Mouse (Mus musculus): ENCODE results near the gene Uqcr10. TPM values are rescaled to one million over a fixed set of nuclear protein-coding genes. Genes with fewer than 3 reads are reported as not detected.
A peak's percentile ranks its signal among the peaks of the same experiment; 100 is the strongest.

Uqcr10 gene
- 100 to 1,000 TPM; 480 to 497 TPM for total RNA-seq (2021)
- long read RNA-seq, experiment 1, transcript Uqcr10-201 (2 exons, 434 nt) = major isoform, 111 of 121 reads
- long read RNA-seq, experiment 1, partial matches to known transcripts = 0 of 121 reads
- long read RNA-seq, experiment 1, other reads (novel, unspliced or antisense) = 7 of 121 reads
- long read RNA-seq, experiment 2, transcript Uqcr10-201 (2 exons, 434 nt) = major isoform, 328 of 349 reads
- long read RNA-seq, experiment 2, partial matches to known transcripts = 10 of 349 reads
- long read RNA-seq, experiment 2, other reads (novel, unspliced or antisense) = 7 of 349 reads

DNA sequence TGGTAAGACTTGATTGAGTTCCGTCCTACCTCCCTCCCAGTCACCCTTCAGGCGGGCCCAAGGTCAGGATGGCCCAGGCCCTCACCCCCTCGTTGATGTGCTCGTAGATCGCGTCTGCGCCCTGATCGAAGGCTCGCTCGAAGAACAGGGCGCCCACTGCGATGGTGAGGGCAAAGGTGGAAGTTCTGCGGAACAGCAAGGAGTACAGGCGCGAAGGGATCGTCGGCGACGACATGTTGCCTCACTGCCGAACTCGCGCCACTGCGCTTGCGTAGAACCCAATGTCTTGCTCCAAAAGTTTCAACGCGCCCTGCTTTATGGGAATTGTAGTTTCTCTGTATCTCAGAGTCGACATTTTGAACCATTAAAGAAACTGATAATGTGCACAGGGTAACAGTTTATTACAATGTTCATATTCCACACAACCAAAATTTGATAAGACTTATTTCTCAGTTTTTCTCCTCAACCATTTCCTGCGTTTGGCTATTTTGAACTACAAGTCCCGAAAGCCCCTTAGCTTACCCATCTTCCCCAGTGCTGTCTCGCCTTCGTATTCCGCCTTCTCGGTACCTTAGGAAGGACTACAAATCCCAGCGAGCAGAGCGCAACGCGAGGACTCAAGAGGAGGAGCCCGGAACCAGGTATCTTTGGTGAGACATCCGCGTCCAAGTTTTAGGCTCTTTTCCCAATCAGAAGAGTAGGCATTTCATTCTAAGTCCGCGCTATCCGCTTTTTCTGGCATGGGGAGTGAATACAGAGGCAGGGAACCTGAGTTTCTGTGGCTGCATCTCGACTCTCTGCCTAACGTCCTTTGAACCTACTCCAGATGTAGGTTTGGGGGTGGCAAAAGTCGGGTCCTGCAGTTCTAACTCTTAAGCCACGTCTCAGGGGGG is at the start of gene Uqcr10, which contains the start of gene Zmat5:
Gene Uqcr10 (minus strand): TSS at position 271 of the 893 bp plus-strand sequence.
Gene Zmat5 (plus strand): TSS at position 607 of the 893 bp plus-strand sequence.
- peak; percentile 93 to 94 for DNase-seq (ENCODE audit: low spot score in 2 of 2)

- DNase-seq (ENCODE audit: low spot score in 2 of 2) = no peak
These were observed 48.7 kb upstream of the Uqcr10 start for GRCm38 (mm10) chr11:4752836-4753235.

DNA sequence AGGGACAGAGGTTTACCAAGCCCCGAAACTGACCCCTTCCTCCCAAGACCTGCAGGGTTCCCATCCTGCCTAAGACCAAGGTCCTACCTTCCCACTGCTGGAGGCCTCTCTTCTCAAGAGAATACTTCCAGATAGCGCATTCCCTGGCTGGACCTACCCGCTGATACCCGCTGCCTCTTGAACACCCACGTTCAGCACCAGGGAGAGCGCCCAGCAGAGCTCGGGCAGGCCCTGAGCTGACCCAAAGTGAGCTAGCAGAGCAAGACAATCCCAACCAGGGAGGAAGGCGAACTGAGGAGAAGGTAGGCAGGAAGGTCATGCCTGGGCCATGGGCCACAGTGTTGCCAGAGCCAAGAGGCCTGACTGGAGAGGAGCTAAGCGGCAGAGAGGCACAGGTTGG is 46.1 kb upstream of the Uqcr10 start:
- DNase-seq (ENCODE audit: low spot score in 2 of 2) = no peak

GRCm38 (mm10) chr11:4747285-4747684 is 43.1 kb upstream of the Uqcr10 start:
- DNase-seq (ENCODE audit: low spot score in 2 of 2) = no peak

- no peak for DNase-seq (ENCODE audit: low spot score in 2 of 2)
These were observed 42.6 kb upstream of the Uqcr10 start, which contains the start of gene Cabp7 for GRCm38 (mm10) chr11:4746733-4747132. TSS of gene Cabp7 (minus strand) at chr11:4746778.

DNA sequence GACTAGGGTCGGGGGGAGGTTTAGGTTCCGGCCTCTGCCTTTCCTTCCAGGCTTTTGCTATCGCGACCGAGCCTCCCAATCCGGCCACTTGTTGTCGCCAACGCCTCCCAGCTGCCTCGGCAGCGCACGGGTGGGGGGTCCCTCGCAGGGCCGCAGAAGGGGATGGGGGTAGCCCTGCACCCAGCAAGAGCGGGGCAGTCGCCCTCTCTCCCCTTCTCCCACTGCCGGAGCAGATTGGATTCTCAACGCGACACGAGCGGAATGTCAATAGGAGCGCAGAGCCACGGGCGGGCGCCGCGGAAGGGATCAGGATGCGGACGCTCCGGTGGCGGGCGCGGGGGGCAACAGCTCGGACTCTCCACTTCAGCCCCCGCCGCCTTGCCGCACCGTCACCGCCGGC is 41.8 kb upstream of the Uqcr10 start:
- peak in 1 of 2 experiments; percentile 30 for DNase-seq (ENCODE audit: low spot score in 2 of 2)

DNA sequence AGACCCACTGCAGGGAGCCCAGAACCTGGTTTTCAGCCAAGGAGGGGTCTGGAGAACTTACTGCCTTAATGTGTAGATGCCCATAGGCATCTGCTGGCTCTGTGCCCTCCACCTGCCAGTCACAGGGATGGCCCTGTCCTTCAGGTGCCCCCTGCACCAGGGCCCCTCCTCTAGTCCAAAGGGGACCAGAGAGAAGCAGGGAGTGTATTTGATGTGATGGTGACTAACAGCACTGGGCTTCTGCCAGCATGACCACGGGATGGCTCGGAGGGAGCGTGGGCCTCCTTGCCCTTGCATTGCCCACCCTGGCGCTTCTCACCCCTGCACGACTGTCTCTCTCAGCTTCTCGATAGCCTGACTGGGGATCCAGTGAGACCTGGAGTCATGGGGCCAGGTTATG is 40.5 kb upstream of the Uqcr10 start:
- DNase-seq (ENCODE audit: low spot score in 2 of 2) = no peak

- DNase-seq (ENCODE audit: low spot score in 2 of 2) = no peak
These were observed 36.6 kb upstream of the Uqcr10 start for GRCm38 (mm10) chr11:4740785-4741184.

GRCm38 (mm10) chr11:4738719-4739118 is 34.6 kb upstream of the Uqcr10 start:
- no peak for DNase-seq (ENCODE audit: low spot score in 2 of 2)

DNA sequence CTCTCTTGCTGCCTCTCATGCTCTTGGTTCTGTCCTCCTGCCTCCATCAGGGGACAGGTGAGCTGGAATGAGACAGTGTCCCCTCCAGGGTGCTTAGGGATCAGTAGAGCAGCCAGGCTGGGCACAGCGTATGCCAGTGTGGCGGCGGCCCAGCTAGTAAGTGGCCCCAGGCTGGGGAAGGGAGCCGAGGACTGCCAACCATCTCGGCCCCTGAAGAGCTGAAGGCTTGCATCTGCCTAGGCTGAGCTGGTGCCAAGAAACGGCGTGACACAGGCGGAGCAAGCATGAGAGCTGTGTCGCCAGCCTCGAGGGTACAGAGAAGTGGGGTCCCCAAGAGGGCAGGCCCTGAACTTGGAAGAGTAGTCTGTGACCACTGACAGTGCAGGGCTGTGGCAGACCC is 33.5 kb upstream of the Uqcr10 start:
- DNase-seq (ENCODE audit: low spot score in 2 of 2) = peak in 1 of 2 experiments; percentile 38

DNA sequence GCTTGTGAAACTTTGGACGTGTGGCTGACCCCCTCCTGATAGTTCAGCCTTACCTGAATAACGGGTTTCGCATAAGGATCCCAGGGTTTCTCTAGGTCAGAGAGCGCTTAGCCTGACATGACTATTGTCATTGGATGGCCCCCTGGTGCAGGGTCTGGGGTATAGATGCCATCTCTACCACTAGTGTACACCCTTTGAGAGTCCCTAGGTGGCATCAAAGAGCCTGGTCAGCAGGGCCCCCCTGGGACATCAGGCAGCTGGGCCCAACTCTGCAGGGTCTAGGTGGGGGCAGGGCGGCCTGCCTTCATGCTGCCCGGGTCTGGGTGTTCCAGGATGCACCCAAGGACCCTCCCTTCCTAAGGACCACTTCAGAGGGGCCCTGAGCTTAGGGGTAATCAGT is 32.2 kb upstream of the Uqcr10 start:
- no peak for DNase-seq (ENCODE audit: low spot score in 2 of 2)

- no peak for DNase-seq (ENCODE audit: low spot score in 2 of 2)
These were observed 30.0 kb upstream of the Uqcr10 start for GRCm38 (mm10) chr11:4734179-4734578.

GRCm38 (mm10) chr11:4731781-4732180 is 27.6 kb upstream of the Uqcr10 start:
- DNase-seq (ENCODE audit: low spot score in 2 of 2) = no peak

GRCm38 (mm10) chr11:4730913-4731312 is 26.8 kb upstream of the Uqcr10 start:
- no peak for DNase-seq (ENCODE audit: low spot score in 2 of 2)

- no peak for DNase-seq (ENCODE audit: low spot score in 2 of 2)
These were observed 26.0 kb upstream of the Uqcr10 start for GRCm38 (mm10) chr11:4730096-4730495.

GRCm38 (mm10) chr11:4729603-4730002 is 25.5 kb upstream of the Uqcr10 start:
- no peak for DNase-seq (ENCODE audit: low spot score in 2 of 2)

DNA sequence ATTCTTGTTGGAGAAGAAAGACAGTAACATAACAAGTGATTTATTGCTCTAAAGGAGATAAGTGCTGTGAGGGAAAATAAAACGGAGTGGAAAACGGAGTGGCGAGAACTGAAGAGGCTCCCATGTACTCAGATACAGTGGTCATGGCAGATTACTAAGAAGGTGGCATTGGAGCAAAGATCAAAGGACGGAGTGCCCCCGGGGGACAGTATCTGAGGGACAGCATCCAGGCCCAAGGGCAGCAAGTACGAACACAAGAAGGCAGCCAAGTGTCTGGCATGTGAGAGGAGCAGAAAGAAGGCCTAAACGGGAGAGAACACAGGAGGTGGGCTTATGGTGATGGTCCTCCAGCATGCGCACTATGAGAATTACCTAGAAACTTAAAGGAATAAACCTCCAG is 17.6 kb upstream of the Uqcr10 start:
- DNase-seq (ENCODE audit: low spot score in 2 of 2) = no peak

DNA sequence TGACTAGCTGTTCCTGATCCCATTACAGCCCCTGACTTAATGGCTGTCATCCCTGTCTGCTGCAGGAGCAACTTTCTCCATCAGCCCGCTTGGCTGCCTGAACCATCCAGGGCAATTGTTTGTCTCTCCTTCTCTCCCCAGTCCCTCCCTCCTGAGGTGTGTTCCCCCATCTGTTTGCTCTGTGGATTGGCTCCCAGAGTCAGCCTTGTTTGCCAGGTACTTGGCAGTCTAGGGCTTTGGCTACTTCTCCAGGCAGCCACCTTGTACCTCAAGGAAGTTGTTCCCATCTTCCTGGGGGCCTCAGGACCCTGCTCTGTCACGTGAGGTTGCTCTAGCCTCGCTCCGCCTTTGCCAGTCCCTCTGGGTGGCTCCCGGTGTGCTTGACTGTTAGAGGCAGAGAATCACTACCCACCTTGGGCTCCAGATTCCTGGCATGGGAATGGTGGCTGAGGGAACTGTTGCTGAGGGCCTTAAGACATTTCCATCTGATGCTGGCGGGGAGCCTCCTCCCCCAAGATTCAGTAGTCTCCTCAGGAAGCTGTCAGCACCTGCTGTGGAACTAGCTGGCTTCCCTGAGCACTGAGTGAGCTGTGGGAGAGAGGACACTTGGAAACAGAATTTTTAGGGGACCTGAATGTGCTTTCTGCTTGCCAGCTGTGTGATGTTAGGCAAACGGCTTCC is 16.9 kb upstream of the Uqcr10 start:
- no peak for DNase-seq (ENCODE audit: low spot score in 2 of 2)

DNA sequence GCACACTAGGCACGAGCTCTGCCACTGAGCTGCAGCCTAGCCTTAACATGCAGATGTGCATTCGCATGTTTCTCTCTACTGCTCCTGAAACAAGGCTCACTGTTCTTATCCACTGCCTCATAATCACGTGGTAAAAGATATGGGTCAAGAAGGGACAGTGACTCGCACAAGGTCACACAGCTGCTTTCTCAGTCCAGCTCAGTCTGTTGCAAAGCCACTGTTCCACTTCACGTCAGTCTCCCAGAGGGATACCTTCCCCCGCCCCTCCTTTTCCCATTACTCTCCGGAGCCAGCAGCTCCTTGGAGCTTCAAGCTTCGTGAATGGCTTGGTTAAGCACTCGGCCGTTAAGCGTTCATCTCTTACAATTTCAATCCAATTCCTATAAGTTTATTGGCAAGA is 16.3 kb upstream of the Uqcr10 start:
- DNase-seq (ENCODE audit: low spot score in 2 of 2) = no peak

DNA sequence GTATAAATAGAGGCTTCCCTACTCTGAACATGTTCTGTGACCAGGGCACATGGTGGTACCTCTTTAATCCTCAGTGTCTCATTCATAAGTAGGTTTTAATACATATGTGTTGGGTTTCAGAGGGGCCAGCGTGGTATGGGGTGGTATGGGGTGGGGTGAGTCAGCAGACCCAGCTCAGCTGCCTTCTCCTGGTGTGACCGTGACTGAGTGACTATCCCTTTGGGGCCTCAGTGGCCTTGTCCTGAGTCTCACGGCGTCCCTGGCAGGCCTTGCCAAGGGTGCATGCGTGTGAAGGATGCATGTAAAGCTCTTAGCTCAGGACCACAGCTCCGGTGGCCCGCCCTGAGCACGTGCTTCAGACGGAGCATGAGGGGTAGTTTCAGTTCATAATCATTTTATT is 15.8 kb upstream of the Uqcr10 start:
- DNase-seq (ENCODE audit: low spot score in 2 of 2) = no peak

DNA sequence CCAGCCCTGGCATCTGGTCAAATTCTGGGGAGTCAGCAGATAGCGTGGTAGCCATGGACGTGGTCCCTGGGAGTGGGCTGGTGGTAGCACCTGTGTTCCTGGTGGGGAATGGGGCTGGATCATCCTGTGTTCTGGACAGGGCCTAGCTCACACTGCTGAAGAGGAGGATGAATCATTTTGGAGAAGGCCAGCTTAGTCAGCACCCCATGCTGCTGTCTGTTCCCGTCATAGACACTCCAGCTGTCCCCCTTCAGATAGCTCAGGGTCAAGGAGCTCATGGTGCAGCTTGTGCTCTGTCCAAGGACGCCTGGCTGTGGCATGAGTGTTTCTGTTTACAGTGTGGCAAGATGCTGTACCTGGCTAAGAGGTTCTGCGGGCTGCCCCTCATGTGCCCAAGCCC is 14.4 kb upstream of the Uqcr10 start:
- no peak for DNase-seq (ENCODE audit: low spot score in 2 of 2)

All from layer of hippocampus, postnatal 14 days (tissue).